In the genomic region with DNA sequence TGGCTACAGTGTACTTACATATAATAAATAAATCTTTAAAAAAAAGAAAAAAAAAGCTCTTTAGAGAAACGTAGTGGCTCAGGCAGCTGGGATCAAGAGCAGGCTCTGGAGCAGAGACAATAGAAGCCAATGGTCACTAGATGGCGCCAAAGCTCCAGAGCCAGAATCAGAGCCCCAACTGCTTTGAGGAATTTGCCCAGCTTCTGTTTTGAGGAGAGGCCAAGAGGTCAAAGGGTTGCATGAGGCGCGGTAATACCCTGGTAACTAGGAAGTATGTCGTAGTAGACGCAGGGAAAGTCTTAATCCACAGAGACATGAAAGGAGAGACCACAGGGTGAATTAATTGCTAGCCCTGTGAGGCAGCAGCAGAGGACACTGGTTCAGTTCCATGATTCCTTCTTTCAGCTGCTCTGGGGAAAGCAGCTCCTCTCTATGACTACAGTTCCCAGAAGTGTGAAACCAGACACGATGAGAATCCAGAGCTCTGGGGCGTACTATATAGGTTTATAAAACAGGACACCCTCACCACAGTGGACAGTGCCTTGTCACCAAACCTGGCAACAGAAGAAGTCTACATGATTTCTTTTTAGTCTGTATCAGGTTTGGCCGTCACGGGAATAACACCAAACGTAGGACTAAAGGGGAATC, we compare ENCODE assay signal across 9 mouse cellular contexts. TPM values are rescaled to one million over a fixed set of nuclear protein-coding genes. Genes with fewer than 3 reads are reported as not detected.
A peak's percentile ranks its signal among the peaks of the same experiment; 100 is the strongest.
DNase-seq lines count a peak whose midpoint lies in the region; ATAC-seq and TF ChIP-seq lines count a peak whose summit lies in the region.
"Had no signal": no experiment of that assay in that cellular context is flagged by ENCODE, and none has a peak within 500 bp of the region (broad histone marks: within the 10 kb centered on the region; RNA-seq: fewer than 3 reads in every experiment).

No protein-coding gene starts in this region.

- H3K9me3 ChIP-seq in kidney, postnatal 0 days (replicated peaks; ENCODE audit: low read length) = no peaks in the 10 kb centered on the region
- H3K9me3 ChIP-seq in liver, embryonic 11.5 days (ENCODE audit: control insufficient read depth, low read length) = no peaks in the 10 kb centered on the region
- H3K9me3 ChIP-seq in neural tube, embryonic 11.5 days (ENCODE audit: control insufficient read depth, low read length) = no peaks in the 10 kb centered on the region
- H3K9me3 ChIP-seq: embryonic facial prominence, embryonic 12.5 days had no signal

- H3K9ac ChIP-seq in kidney, postnatal 0 days (ENCODE audit: low read depth, low read length) = no peak overlapping the region
- H3K9ac ChIP-seq in liver, embryonic 11.5 days (ENCODE audit: low read depth, low read length) = no peak overlapping the region
- no peak overlapping the region for H3K9ac ChIP-seq in neural tube, embryonic 11.5 days (ENCODE audit: low read length)
- H3K9ac ChIP-seq: embryonic facial prominence, embryonic 12.5 days had no signal

- H3K27me3 ChIP-seq in C2C12 (ENCODE audit: control insufficient read depth, insufficient read depth, insufficient read length) = no peaks in the 10 kb centered on the region
- no peaks in the 10 kb centered on the region for H3K27me3 ChIP-seq in kidney, postnatal 0 days (ENCODE audit: insufficient read depth, low read length)
- no peaks in the 10 kb centered on the region for H3K27me3 ChIP-seq in liver, embryonic 11.5 days (replicated peaks; ENCODE audit: control insufficient read depth, insufficient read depth, low read length)
- H3K27me3 ChIP-seq in neural tube, embryonic 11.5 days (ENCODE audit: control insufficient read depth, insufficient read depth, low read length) = no peaks in the 10 kb centered on the region
- H3K27me3 ChIP-seq: embryonic facial prominence, embryonic 12.5 days had no signal

- TF ChIP-seq CTCF in C2C12 (IDR thresholded peaks at IDR 0.05; ENCODE audit: control insufficient read depth, insufficient read depth, insufficient read length) = peak; percentile 75
- TF ChIP-seq CTCF in kidney, postnatal 0 days (IDR thresholded peaks at IDR 0.05; ENCODE audit: low read depth) = peak; percentile 95

- no peak overlapping the region for H3K27ac ChIP-seq in kidney, postnatal 0 days
- no peak overlapping the region for H3K27ac ChIP-seq in liver, embryonic 11.5 days (ENCODE audit: low read depth, low read length)
- H3K27ac ChIP-seq in neural tube, embryonic 11.5 days (ENCODE audit: low read depth, low read length) = no peak overlapping the region
- H3K27ac ChIP-seq: embryonic facial prominence, embryonic 12.5 days had no signal

- H3K79me2 ChIP-seq in C2C12 (ENCODE audit: control insufficient read depth, insufficient read depth) = no peaks in the 10 kb centered on the region

- no peaks in the 10 kb centered on the region for H3K4me1 ChIP-seq in kidney, postnatal 0 days (replicated peaks; ENCODE audit: insufficient read depth, low read length)
- H3K4me1 ChIP-seq in liver, embryonic 11.5 days (replicated peaks; ENCODE audit: control insufficient read depth, insufficient read depth, low read length) = no peaks in the 10 kb centered on the region
- H3K4me1 ChIP-seq in neural tube, embryonic 11.5 days (ENCODE audit: control insufficient read depth, insufficient read depth, low read length) = no peaks in the 10 kb centered on the region
- H3K4me1 ChIP-seq: embryonic facial prominence, embryonic 12.5 days had no signal

- ATAC-seq in granulocyte monocyte progenitor cell, adult 5-6 weeks (replicated peaks; ENCODE audit: poor library complexity, severe bottlenecking) = peak; percentile 73
- ATAC-seq in kidney, postnatal 0 days (replicated peaks; ENCODE audit: low FRiP score, low read depth) = 0 out of 2 replicates have a peak, but pooled peaks have one; percentile 24
- no peak for ATAC-seq in liver, embryonic 11.5 days (replicated peaks; ENCODE audit: low FRiP score)
- no peak for ATAC-seq in neural tube, embryonic 11.5 days (ENCODE audit: insufficient read depth, low FRiP score, low TSS enrichment)

- no peak overlapping the region for H3K4me3 ChIP-seq in C2C12 (ENCODE audit: insufficient read depth, poor library complexity, severe bottlenecking)
- H3K4me3 ChIP-seq in kidney, postnatal 0 days (replicated peaks; ENCODE audit: low read depth, low read length) = no peak overlapping the region
- no peak overlapping the region for H3K4me3 ChIP-seq in liver, embryonic 11.5 days (ENCODE audit: low read depth, low read length)
- no peak overlapping the region for H3K4me3 ChIP-seq in neural tube, embryonic 11.5 days (ENCODE audit: low read depth, low read length)
- H3K4me3 ChIP-seq: embryonic facial prominence, embryonic 12.5 days had no signal

- no peaks in the 10 kb centered on the region for H3K36me3 ChIP-seq in C2C12 (ENCODE audit: control insufficient read depth, insufficient read depth)
- H3K36me3 ChIP-seq in kidney, postnatal 0 days (ENCODE audit: insufficient read depth, low read length) = no peaks in the 10 kb centered on the region
- no peaks in the 10 kb centered on the region for H3K36me3 ChIP-seq in liver, embryonic 11.5 days (ENCODE audit: control insufficient read depth, insufficient read depth, low read length)
- H3K36me3 ChIP-seq in neural tube, embryonic 11.5 days (ENCODE audit: control insufficient read depth, insufficient read depth, low read length) = no peaks in the 10 kb centered on the region
- H3K36me3 ChIP-seq: embryonic facial prominence, embryonic 12.5 days had no signal

- no peak overlapping the region for H3ac ChIP-seq in C2C12 (ENCODE audit: control insufficient read depth, insufficient read length, low read depth)

- DNase-seq in adrenal gland, postnatal 10 days = peak; percentile 82
- DNase-seq in embryo, embryonic 11.5 days (ENCODE audit: low read depth, low spot score) = peak; percentile 79
- DNase-seq in kidney, postnatal 0 days (ENCODE audit: low spot score) = peak; percentile 92
- DNase-seq in liver, embryonic 11.5 days (ENCODE audit: low spot score) = peak; percentile 60
- DNase-seq in neural tube, embryonic 11.5 days (ENCODE audit: low spot score) = peak; percentile 86
- DNase-seq in telencephalon, adult 2 months (ENCODE audit: low read depth, low spot score) = peak; percentile 27

- H3K79me3 ChIP-seq in C2C12 (ENCODE audit: low read depth) = no peaks in the 10 kb centered on the region

- WGBS in kidney, postnatal 0 days = 29% methylated on average over 11 of the region's 11 CpGs
- WGBS in liver, embryonic 11.5 days = 30% methylated on average over 11 of the region's 11 CpGs
- 30% methylated on average over 11 of the region's 11 CpGs for WGBS in neural tube, embryonic 11.5 days

- no peak overlapping the region for H3K4me2 ChIP-seq in kidney, postnatal 0 days (ENCODE audit: low read length)
- H3K4me2 ChIP-seq in liver, embryonic 11.5 days = no peak overlapping the region
- no peak overlapping the region for H3K4me2 ChIP-seq in neural tube, embryonic 11.5 days (ENCODE audit: low read depth)
- H3K4me2 ChIP-seq: embryonic facial prominence, embryonic 12.5 days had no signal

TF ChIP-seq in C2C12, 6 proteins besides CTCF, POLR2A, EP300 and RAD21:
- no peak for TF ChIP-seq MYOD1 (IDR thresholded peaks at IDR 0.05; ENCODE audit: control insufficient read depth, insufficient read length, low read depth)
- no peak for TF ChIP-seq MAX (IDR thresholded peaks at IDR 0.05)
- TF ChIP-seq CEBPB (IDR thresholded peaks at IDR 0.05; ENCODE audit: low read depth) = no peak
- no peak for TF ChIP-seq MYOG (IDR thresholded peaks at IDR 0.05; ENCODE audit: control insufficient read depth, extremely low read depth, insufficient read length)
- TF ChIP-seq FOSL1 (IDR thresholded peaks at IDR 0.05; ENCODE audit: insufficient read depth, low read length, poor library complexity, severe bottlenecking) = no peak
- TF ChIP-seq USF1 (IDR thresholded peaks at IDR 0.05; ENCODE audit: low read depth) = no peak
TF ChIP-seq in C2C12: peak in this region for 0.

RNA-seq across cellular contexts. Expression of a gene that starts 27.9 kb away (rescaled TPM):
- not detected for polyA plus RNA-seq in C2C12 (2012; fragmentation: generic; extraction: Trizol)
- not detected for total RNA-seq in adrenal gland, postnatal 10 days (2021)
- total RNA-seq in granulocyte monocyte progenitor cell, adult 5-6 weeks (2014; fragmentation: Nextera tagmentation) = not detected in 2 replicates
- not detected in 2 replicates for total RNA-seq in granulocyte monocyte progenitor cell, adult 5-6 weeks (2017)
- polyA plus RNA-seq in kidney, postnatal 0 days (2015; fragmentation: Nextera tagmentation; extraction: Ambion mirVana) = 0.24 TPM in 1 of 2 replicates, not detected in the other
- not detected in 2 replicates for polyA plus RNA-seq in liver, embryonic 11.5 days (2014; fragmentation: Nextera tagmentation; extraction: Ambion mirVana)
- not detected in 2 replicates for polyA plus RNA-seq in neural tube, embryonic 11.5 days (2014; fragmentation: Nextera tagmentation; extraction: Ambion mirVana)
- polyA plus RNA-seq: embryonic facial prominence, embryonic 12.5 days had no signal

RNA-seq across cellular contexts. Expression of a gene that starts 52.2 kb away (rescaled TPM):
- polyA plus RNA-seq in C2C12 (2012; fragmentation: generic; extraction: Trizol) = 43.9 TPM
- 10 to 100 TPM; 56.8 to 66.6 TPM for total RNA-seq in adrenal gland, postnatal 10 days (2021)
- total RNA-seq in granulocyte monocyte progenitor cell, adult 5-6 weeks (2014; fragmentation: Nextera tagmentation) = 36.8 and 44.5 TPM in 2 replicates
- 29.1 and 48.2 TPM in 2 replicates for total RNA-seq in granulocyte monocyte progenitor cell, adult 5-6 weeks (2017)
- 54.5 and 57.7 TPM in 2 replicates for polyA plus RNA-seq in kidney, postnatal 0 days (2015; fragmentation: Nextera tagmentation; extraction: Ambion mirVana)
- polyA plus RNA-seq in liver, embryonic 11.5 days (2014; fragmentation: Nextera tagmentation; extraction: Ambion mirVana) = 32.0 and 32.1 TPM in 2 replicates
- polyA plus RNA-seq in neural tube, embryonic 11.5 days (2014; fragmentation: Nextera tagmentation; extraction: Ambion mirVana) = 95.9 and 98.0 TPM in 2 replicates

Comparison
In these comparisons a context has a peak if more than half of its experiments do, and no peak if none do; other contexts are left out.
1. DNase-seq: peak in every context shown above with its lines; median percentile 92 in kidney, postnatal 0 days; 86 in neural tube, embryonic 11.5 days; 82 in adrenal gland, postnatal 10 days; 79 in embryo, embryonic 11.5 days; 60 in liver, embryonic 11.5 days; 27 in telencephalon, adult 2 months.
2. ATAC-seq: peak in granulocyte monocyte progenitor cell, adult 5-6 weeks (single experiment) and kidney, postnatal 0 days (single experiment); none in liver, embryonic 11.5 days (single experiment) and neural tube, embryonic 11.5 days (single experiment).